Mouse (Mus musculus) limb, embryonic 10.5 days (tissue): ENCODE measurements around the gene Prex1. TPM values are rescaled to one million over a fixed set of nuclear protein-coding genes. Genes with fewer than 3 reads are reported as not detected.

Experiments used
- DNase-seq: peaks from one replicate; pipeline ENCODE4 v3.0.0-alpha.2; 2017; ENCODE audit warnings: low spot score
- H3K27ac ChIP-seq: fragments of 300-500 bp; sonication (generic); 2 replicates; pipeline ENCODE4 v1.5.1; 2016; ENCODE audit warnings: mild to moderate bottlenecking
- H3K27me3 ChIP-seq: fragments of 300-500 bp; sonication (generic); 2 replicates; pipeline ENCODE4 v1.6.1; 2016; ENCODE audit warnings: low read depth, mild to moderate bottlenecking; ENCODE audit not compliant: poor library complexity, severe bottlenecking
- H3K36me3 ChIP-seq: fragments of 300-500 bp; sonication (generic); 2 replicates; pipeline ENCODE4 v1.6.1; 2016; ENCODE audit warnings: mild to moderate bottlenecking, moderate library complexity
- H3K4me1 ChIP-seq: fragments of 300-500 bp; sonication (generic); 2 replicates; pipeline ENCODE4 v1.6.1; 2016
- H3K4me3 ChIP-seq: fragments of 300-500 bp; sonication (generic); 2 replicates; pipeline ENCODE4 v1.5.1; 2016; ENCODE audit warnings: mild to moderate bottlenecking, moderate library complexity
- H3K9me3 ChIP-seq: fragments of 300-500 bp; sonication (generic); replicated peaks from 2 replicates; pipeline ENCODE4 v1.6.1; 2016; ENCODE audit warnings: mild to moderate bottlenecking
- WGBS: fragments of 180-500 bp; shearing (Covaris S2); methylation state at CpG from one replicate; pipeline ENCODE4 v1.1.7; 2016; 5-methylcytosine and 5-hydroxymethylcytosine counted together
- polyA plus RNA-seq: library from polyadenylated mRNA; unstranded; fragments of >200 nt; fragmentation: Nextera tagmentation; extraction: Ambion mirVana; gene quantifications from 2 replicates; pipeline ENCODE4 v1.2.1, GENCODE M21; 2016

Gene Prex1
- polyA plus RNA-seq, 1 experiment from 2014 or later: 26.2 TPM

- no peak overlapping the region for H3K4me3 ChIP-seq
- H3K4me1 ChIP-seq: peaks cover 42% of the 10 kb centered on the region
- WGBS: 80% methylated on average over 13 of the region's 13 CpGs
- no peaks in the 10 kb centered on the region for H3K9me3 ChIP-seq
- H3K27me3 ChIP-seq: no peaks in the 10 kb centered on the region; the same call in 1 of the 2 replicates
- peaks cover 24% of the 10 kb centered on the region for H3K36me3 ChIP-seq
- no peak for DNase-seq
- no peak overlapping the region for H3K27ac ChIP-seq
Observed at GRCm38 (mm10) chr2:166700732-166701131, 12.9 kb downstream of the Prex1 start.

- H3K36me3 ChIP-seq: peaks cover 19% of the 10 kb centered on the region
- WGBS: 60% methylated on average over 8 of the region's 8 CpGs
Observed at GRCm38 (mm10) chr2:166700116-166700515, 13.5 kb downstream of the Prex1 start.

GRCm38 (mm10) chr2:166699552-166699951 lies 14.1 kb downstream of the Prex1 start:
- Histone ChIP-seq H3K4me3 (no peak overlapping the region), H3K4me1 (peaks cover 41% of the 10 kb centered on the region), H3K27ac (no peak overlapping the region), H3K36me3 (peaks cover 19% of the 10 kb centered on the region), H3K9me3 (no peaks in the 10 kb centered on the region), H3K27me3 (no peaks in the 10 kb centered on the region; the same call in 1 of the 2 replicates)
- 95% methylated on average over 5 of the region's 5 CpGs for WGBS
- DNase-seq: no peak

More at GRCm38 (mm10) chr2:166700116-166700515, 13.5 kb downstream of the Prex1 start:
- Histone ChIP-seq H3K9me3 (no peaks in the 10 kb centered on the region), H3K4me3 (no peak overlapping the region), H3K27ac (no peak overlapping the region), H3K4me1 (peaks cover 41% of the 10 kb centered on the region), H3K27me3 (no peaks in the 10 kb centered on the region; the same call in 1 of the 2 replicates)
- DNase-seq: no peak

- Histone ChIP-seq H3K27me3 (no peaks in the 10 kb centered on the region), H3K4me1 (peaks cover 26% of the 10 kb centered on the region), H3K9me3 (no peaks in the 10 kb centered on the region), H3K4me3 (no peak overlapping the region), H3K36me3 (peaks cover 11% of the 10 kb centered on the region), H3K27ac (no peak overlapping the region)
- 98% methylated on average over 2 of the region's 2 CpGs for WGBS
- DNase-seq: no peak
Observed at GRCm38 (mm10) chr2:166694616-166695015, 19.0 kb downstream of the Prex1 start.

- 78% methylated on average over 4 of the region's 4 CpGs for WGBS
- Histone ChIP-seq H3K36me3 (peaks cover 11% of the 10 kb centered on the region), H3K27ac (peak overlapping the region; percentile 78; the same call in 1 of the 2 replicates)
Observed at GRCm38 (mm10) chr2:166693394-166693793, 20.2 kb downstream of the Prex1 start.

GRCm38 (mm10) chr2:166691602-166692509 lies 21.8 kb downstream of the Prex1 start:
- no peak overlapping the region for H3K4me3 ChIP-seq
- no peaks in the 10 kb centered on the region for H3K9me3 ChIP-seq
- peaks cover 31% of the 10 kb centered on the region for H3K4me1 ChIP-seq
- H3K27me3 ChIP-seq: no peaks in the 10 kb centered on the region
- DNase-seq: no peak
- 64% methylated on average over 23 of the region's 23 CpGs for WGBS
- peak overlapping the region; percentile 78 for H3K27ac ChIP-seq
- peaks cover 11% of the 10 kb centered on the region for H3K36me3 ChIP-seq

More at GRCm38 (mm10) chr2:166693394-166693793, 20.2 kb downstream of the Prex1 start:
- H3K9me3 ChIP-seq: no peaks in the 10 kb centered on the region
- H3K4me1 ChIP-seq: peaks cover 26% of the 10 kb centered on the region
- H3K27me3 ChIP-seq: no peaks in the 10 kb centered on the region
- DNase-seq: no peak
- no peak overlapping the region for H3K4me3 ChIP-seq

GRCm38 (mm10) chr2:166686917-166687316 lies 26.7 kb downstream of the Prex1 start:
- no peak for DNase-seq
- Histone ChIP-seq H3K4me1 (peaks cover 45% of the 10 kb centered on the region), H3K9me3 (no peaks in the 10 kb centered on the region), H3K36me3 (no peaks in the 10 kb centered on the region), H3K27me3 (no peaks in the 10 kb centered on the region), H3K27ac (peak overlapping the region; percentile 71), H3K4me3 (no peak overlapping the region)
- WGBS: 47% methylated on average over 6 of the region's 6 CpGs

- no peak overlapping the region for H3K27ac ChIP-seq
- WGBS: 64% methylated on average over 8 of the region's 8 CpGs
Observed at GRCm38 (mm10) chr2:166685824-166686223, 27.8 kb downstream of the Prex1 start.

GRCm38 (mm10) chr2:166683885-166684544 lies 29.6 kb downstream of the Prex1 start:
- DNase-seq: peak; percentile 63

More at GRCm38 (mm10) chr2:166685824-166686223, 27.8 kb downstream of the Prex1 start:
- H3K4me3 ChIP-seq: no peak overlapping the region
- no peak for DNase-seq
- H3K27me3 ChIP-seq: no peaks in the 10 kb centered on the region
- H3K9me3 ChIP-seq: no peaks in the 10 kb centered on the region
- peaks cover 39% of the 10 kb centered on the region for H3K4me1 ChIP-seq
- no peaks in the 10 kb centered on the region for H3K36me3 ChIP-seq

GRCm38 (mm10) chr2:166682866-166683265 lies 30.8 kb downstream of the Prex1 start:
- H3K9me3 ChIP-seq: no peaks in the 10 kb centered on the region
- no peak for DNase-seq
- H3K27ac ChIP-seq: peak overlapping the region; percentile 54; the same call in 1 of the 2 replicates
- WGBS: 42% methylated on average over 4 of the region's 4 CpGs
- peaks cover 61% of the 10 kb centered on the region for H3K4me1 ChIP-seq
- H3K36me3 ChIP-seq: no peaks in the 10 kb centered on the region
- no peak overlapping the region for H3K4me3 ChIP-seq
- no peaks in the 10 kb centered on the region for H3K27me3 ChIP-seq

More at GRCm38 (mm10) chr2:166683885-166684544, 29.6 kb downstream of the Prex1 start:
- peaks cover 50% of the 10 kb centered on the region for H3K4me1 ChIP-seq
- H3K9me3 ChIP-seq: no peaks in the 10 kb centered on the region
- H3K4me3 ChIP-seq: peak overlapping the region; percentile 29
- peak overlapping the region; percentile 54 for H3K27ac ChIP-seq
- no peaks in the 10 kb centered on the region for H3K27me3 ChIP-seq
- H3K36me3 ChIP-seq: no peaks in the 10 kb centered on the region
- 14% methylated on average over 13 of the region's 13 CpGs for WGBS

GRCm38 (mm10) chr2:166678959-166679759 lies 34.5 kb downstream of the Prex1 start:
- Histone ChIP-seq H3K4me3 (no peak overlapping the region), H3K27ac (peak overlapping the region; percentile 66), H3K9me3 (no peaks in the 10 kb centered on the region), H3K4me1 (peaks cover 70% of the 10 kb centered on the region), H3K27me3 (no peaks in the 10 kb centered on the region), H3K36me3 (no peaks in the 10 kb centered on the region)
- no peak for DNase-seq
- 50% methylated on average over 13 of the region's 13 CpGs for WGBS

- H3K27ac ChIP-seq: 0 out of 2 replicates have a peak overlapping the region, but pooled peaks have one; percentile 16
- peaks cover 61% of the 10 kb centered on the region for H3K4me1 ChIP-seq
Observed at GRCm38 (mm10) chr2:166676933-166677332, 36.7 kb downstream of the Prex1 start.

More at GRCm38 (mm10) chr2:166676933-166677332, 36.7 kb downstream of the Prex1 start:
- Histone ChIP-seq H3K4me3 (no peak overlapping the region), H3K27me3 (no peaks in the 10 kb centered on the region), H3K36me3 (no peaks in the 10 kb centered on the region), H3K9me3 (no peaks in the 10 kb centered on the region)
- DNase-seq: no peak
- 80% methylated on average over 11 of the region's 11 CpGs for WGBS
